Mouse (Mus musculus) kidney, embryonic 16.5 days (tissue): ENCODE results near the gene Lef1. TPM values are rescaled to one million over a fixed set of nuclear protein-coding genes. Genes with fewer than 3 reads are reported as not detected.
A peak's percentile ranks its signal among the peaks of the same experiment; 100 is the strongest.

ENCODE experiments used
- ATAC-seq: fragments of 200-750 bp; cut with Nextera tagmentation; 2 replicates; pipeline ENCODE4 v1.8.0; 2017; ENCODE audit warnings: moderate TSS enrichment; ENCODE audit not compliant: low FRiP score, low TSS enrichment
- H3K27ac ChIP-seq: fragments of 300-500 bp; sonication (generic); 2 replicates; pipeline ENCODE4 v1.5.1; 2014; ENCODE audit warnings: low read length
- H3K27me3 ChIP-seq: fragments of 300-500 bp; sonication (generic); 2 replicates; pipeline ENCODE4 v1.6.1; 2014; ENCODE audit warnings: low read length, control low read depth, mixed read lengths; ENCODE audit not compliant: insufficient read depth
- H3K36me3 ChIP-seq: fragments of 300-500 bp; sonication (generic); 2 replicates; pipeline ENCODE4 v1.6.1; 2014; ENCODE audit warnings: low read length, control low read depth, mixed read lengths; ENCODE audit not compliant: insufficient read depth
- H3K4me1 ChIP-seq: fragments of 300-500 bp; sonication (generic); 2 replicates; pipeline ENCODE4 v1.6.1; 2014; ENCODE audit warnings: low read length, control low read depth, mixed read lengths; ENCODE audit not compliant: insufficient read depth
- H3K4me2 ChIP-seq: fragments of 300-500 bp; sonication (generic); replicated peaks from 2 replicates; pipeline ENCODE4 v1.6.1; 2014; ENCODE audit warnings: low read depth, low read length
- H3K4me3 ChIP-seq: fragments of 300-500 bp; sonication (generic); 2 replicates; pipeline ENCODE4 v1.5.1; 2014; ENCODE audit warnings: mild to moderate bottlenecking, low read length
- H3K9ac ChIP-seq: fragments of 300-500 bp; sonication (generic); replicated peaks from 2 replicates; pipeline ENCODE4 v1.6.1; 2014; ENCODE audit warnings: low read length
- H3K9me3 ChIP-seq: fragments of 300-500 bp; sonication (generic); 2 replicates; pipeline ENCODE4 v1.6.1; 2016; ENCODE audit warnings: low read length, control low read depth
- WGBS: fragments of 180-500 bp; shearing (Covaris S2); extraction: QIAGEN DNeasy Blood & Tissue Kit; methylation state at CpG from one replicate; pipeline ENCODE4 v1.1.7; 2014; 5-methylcytosine and 5-hydroxymethylcytosine counted together
- polyA plus RNA-seq: library from polyadenylated mRNA; unstranded; fragments of >200 nt; fragmentation: Nextera tagmentation; extraction: Ambion mirVana; gene quantifications from 2 replicates; pipeline ENCODE4 v1.2.1, GENCODE M21; 2015

The Lef1 gene
- polyA plus RNA-seq, 1 experiment from 2014 or later, result 20.0 TPM

- no peaks in the 10 kb centered on the region for H3K9me3 ChIP-seq
- peaks cover 2% of the 10 kb centered on the region; the same call in 1 of the 2 replicates for H3K27me3 ChIP-seq
- no peak overlapping the region for H3K27ac ChIP-seq
- H3K4me2 ChIP-seq, result no peak overlapping the region
- no peak for ATAC-seq
- H3K4me1 ChIP-seq, result peaks cover 9% of the 10 kb centered on the region; the same call in 1 of the 2 replicates
- H3K4me3 ChIP-seq, result no peak overlapping the region
- H3K36me3 ChIP-seq, result no peaks in the 10 kb centered on the region
- WGBS, result 72% methylated on average over 6 of the region's 6 CpGs
- H3K9ac ChIP-seq, result no peak overlapping the region
Observed at GRCm38 (mm10) chr3:131083722-131084121, 26.5 kb upstream of the Lef1 start.

DNA sequence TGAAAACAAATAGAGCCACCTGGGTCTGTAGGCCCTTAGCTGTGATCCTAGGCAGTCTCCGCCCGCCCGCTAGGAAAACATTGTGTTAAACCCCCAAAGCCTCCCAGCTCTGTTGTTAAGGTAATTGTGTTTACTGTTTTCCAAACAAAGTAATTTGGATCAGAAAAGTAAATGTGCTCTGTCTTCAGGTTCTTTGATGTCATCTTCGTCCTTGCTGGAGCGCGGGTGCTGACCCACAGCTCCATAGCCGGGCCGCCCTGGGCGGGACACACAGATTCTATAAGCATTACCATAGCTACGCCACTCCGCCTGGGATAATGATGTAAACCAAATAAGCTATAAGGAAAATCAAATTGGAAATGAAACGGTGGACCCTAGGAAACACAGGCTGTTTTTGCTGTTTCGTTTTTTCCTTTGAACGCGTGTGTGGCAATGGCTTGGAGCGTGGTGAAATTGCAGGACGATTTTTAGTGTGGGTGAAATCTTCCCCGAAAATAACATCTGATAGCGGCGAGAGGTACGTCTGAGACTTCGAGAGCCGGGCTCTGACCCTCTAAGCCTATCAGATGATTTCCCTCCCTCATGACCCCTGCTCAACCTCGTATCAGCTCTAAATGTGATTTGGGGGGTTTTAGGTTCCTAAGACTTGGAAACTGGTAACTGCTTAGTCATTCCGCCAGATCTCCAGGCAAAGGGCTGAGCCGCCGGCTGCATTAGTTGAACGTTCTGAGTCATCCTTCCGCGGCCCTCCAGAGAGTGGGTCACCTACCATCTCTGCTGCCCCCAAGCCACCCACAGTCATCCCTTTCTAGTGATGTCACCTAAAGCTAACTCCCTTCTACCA lies 25.3 kb upstream of the Lef1 start:
- ATAC-seq, result no peak
- H3K27ac ChIP-seq, result no peak overlapping the region
- peak overlapping the region; percentile 56 for H3K4me2 ChIP-seq
- H3K9ac ChIP-seq, result peak overlapping the region; percentile 7; the same call in 1 of the 2 replicates
- WGBS, result 8% methylated on average over 30 of the region's 30 CpGs
- peak overlapping the region; percentile 36 for H3K4me3 ChIP-seq
- H3K9me3 ChIP-seq, result no peaks in the 10 kb centered on the region
- H3K27me3 ChIP-seq, result peaks cover 2% of the 10 kb centered on the region; the same call in 1 of the 2 replicates
- H3K4me1 ChIP-seq, result peaks cover 9% of the 10 kb centered on the region; the same call in 1 of the 2 replicates
- no peaks in the 10 kb centered on the region for H3K36me3 ChIP-seq

GRCm38 (mm10) chr3:131085978-131086377 lies 24.3 kb upstream of the Lef1 start:
- ATAC-seq, result no peak
- WGBS, result 56% methylated on average over 9 of the region's 9 CpGs
- no peaks in the 10 kb centered on the region for H3K9me3 ChIP-seq
- no peaks in the 10 kb centered on the region for H3K36me3 ChIP-seq
- no peak overlapping the region for H3K4me2 ChIP-seq
- no peak overlapping the region for H3K4me3 ChIP-seq
- no peak overlapping the region for H3K9ac ChIP-seq
- H3K27me3 ChIP-seq, result peaks cover 2% of the 10 kb centered on the region; the same call in 1 of the 2 replicates
- H3K27ac ChIP-seq, result no peak overlapping the region
- peaks cover 9% of the 10 kb centered on the region; the same call in 1 of the 2 replicates for H3K4me1 ChIP-seq

GRCm38 (mm10) chr3:131089721-131090120 lies 20.6 kb upstream of the Lef1 start:
- H3K4me1 ChIP-seq, result peaks cover 7% of the 10 kb centered on the region; the same call in 1 of the 2 replicates
- no peak overlapping the region for H3K4me3 ChIP-seq
- ATAC-seq, result no peak
- WGBS, result 51% methylated on average over 3 of the region's 3 CpGs
- H3K9ac ChIP-seq, result no peak overlapping the region
- H3K9me3 ChIP-seq, result no peaks in the 10 kb centered on the region
- H3K4me2 ChIP-seq, result no peak overlapping the region
- no peaks in the 10 kb centered on the region for H3K36me3 ChIP-seq
- H3K27me3 ChIP-seq, result no peaks in the 10 kb centered on the region
- H3K27ac ChIP-seq, result no peak overlapping the region

DNA sequence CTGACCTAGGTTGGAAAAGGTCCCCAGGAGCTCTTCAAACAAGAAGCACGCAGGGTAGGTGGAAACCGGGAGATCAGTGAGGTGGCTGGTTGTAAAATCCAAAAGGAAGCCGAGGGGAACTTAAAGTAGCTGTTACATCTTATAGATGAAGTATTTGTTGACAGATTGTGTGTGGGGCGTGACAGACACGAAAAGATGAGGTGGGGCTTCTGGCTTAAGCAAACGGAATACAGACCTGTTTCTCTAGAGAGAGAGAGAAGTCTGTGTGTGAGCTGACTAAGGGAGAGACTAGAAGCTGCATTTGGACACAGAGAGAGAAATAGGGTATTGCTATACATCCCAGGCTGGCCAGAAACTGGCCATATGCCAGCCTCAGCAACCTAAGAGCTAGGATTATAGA lies 18.2 kb upstream of the Lef1 start:
- H3K4me2 ChIP-seq, result no peak overlapping the region
- no peaks in the 10 kb centered on the region for H3K36me3 ChIP-seq
- H3K4me1 ChIP-seq, result no peaks in the 10 kb centered on the region
- no peak overlapping the region for H3K4me3 ChIP-seq
- ATAC-seq, result no peak
- 34% methylated on average over 6 of the region's 6 CpGs for WGBS
- H3K9ac ChIP-seq, result no peak overlapping the region
- H3K27me3 ChIP-seq, result no peaks in the 10 kb centered on the region
- H3K9me3 ChIP-seq, result no peaks in the 10 kb centered on the region
- H3K27ac ChIP-seq, result no peak overlapping the region

DNA sequence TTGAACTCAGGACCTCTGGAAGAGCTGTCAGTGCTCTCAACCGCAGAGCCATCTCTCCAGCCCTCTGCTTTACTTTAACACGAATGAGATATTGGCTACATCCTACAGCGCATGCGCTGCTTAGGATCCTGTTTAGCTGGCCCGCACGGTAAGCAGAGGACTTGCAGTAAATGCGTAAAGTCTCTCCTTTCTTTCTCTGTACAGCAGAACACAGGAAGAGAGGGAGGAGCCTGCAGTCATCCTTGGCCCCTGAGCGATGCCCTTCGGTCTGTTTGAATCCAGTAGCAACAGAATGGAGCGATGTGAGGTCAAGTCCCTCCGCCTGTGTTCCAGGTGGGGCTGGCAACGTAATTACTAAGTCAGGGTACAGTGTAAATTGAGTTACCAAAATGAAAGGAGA lies 16.5 kb upstream of the Lef1 start:
- Histone ChIP-seq H3K9ac (no peak overlapping the region), H3K27me3 (no peaks in the 10 kb centered on the region), H3K9me3 (no peaks in the 10 kb centered on the region), H3K27ac (no peak overlapping the region), H3K4me3 (no peak overlapping the region), H3K4me1 (no peaks in the 10 kb centered on the region), H3K36me3 (no peaks in the 10 kb centered on the region), H3K4me2 (no peak overlapping the region)
- WGBS, result 53% methylated on average over 12 of the region's 12 CpGs
- ATAC-seq, result 0 out of 2 replicates have a peak, but pooled peaks have one; percentile 31

GRCm38 (mm10) chr3:131096105-131096504 lies 14.2 kb upstream of the Lef1 start:
- no peaks in the 10 kb centered on the region for H3K27me3 ChIP-seq
- no peaks in the 10 kb centered on the region for H3K36me3 ChIP-seq
- 61% methylated on average over 4 of the region's 4 CpGs for whole genome bisulfite sequencing
- no peak overlapping the region for H3K27ac ChIP-seq
- no peaks in the 10 kb centered on the region for H3K9me3 ChIP-seq
- H3K4me1 ChIP-seq, result no peaks in the 10 kb centered on the region
- no peak for ATAC-seq
- no peak overlapping the region for H3K4me3 ChIP-seq
- H3K9ac ChIP-seq, result no peak overlapping the region
- no peak overlapping the region for H3K4me2 ChIP-seq

DNA sequence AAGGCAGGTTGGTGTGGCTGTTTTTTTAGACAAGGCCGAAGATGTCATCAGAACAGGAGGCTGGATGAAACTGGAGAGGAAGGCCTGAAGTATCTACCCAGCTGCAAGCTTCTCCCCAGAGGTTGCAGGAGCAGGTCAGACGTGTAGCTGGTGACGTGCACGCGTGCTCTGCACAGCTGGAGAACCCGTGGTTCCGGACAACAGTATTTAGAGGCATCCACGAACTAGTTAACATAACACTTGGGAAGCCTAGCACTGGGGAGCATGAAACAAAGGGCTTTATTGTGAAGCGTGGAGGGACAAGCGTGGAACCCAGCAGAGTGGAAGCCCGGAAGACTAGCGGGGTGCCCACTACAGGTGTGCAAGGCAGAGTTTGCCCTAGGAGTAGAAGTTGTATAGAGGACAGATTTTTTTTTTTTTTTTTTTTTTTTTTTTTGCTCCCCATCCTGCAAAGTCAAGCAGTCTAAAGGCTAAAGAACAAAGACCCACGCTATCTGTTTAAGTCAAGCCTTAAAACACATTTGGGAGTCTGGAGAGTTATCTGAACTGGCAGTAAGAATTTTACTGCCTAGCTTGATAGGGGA lies 8.0 kb upstream of the Lef1 start:
- Histone ChIP-seq H3K9ac (no peak overlapping the region), H3K4me3 (no peak overlapping the region), H3K27me3 (peaks cover 35% of the 10 kb centered on the region), H3K4me2 (no peak overlapping the region), H3K27ac (no peak overlapping the region), H3K9me3 (no peaks in the 10 kb centered on the region), H3K36me3 (no peaks in the 10 kb centered on the region), H3K4me1 (peaks cover 21% of the 10 kb centered on the region)
- WGBS, result 25% methylated on average over 13 of the region's 13 CpGs
- ATAC-seq, result no peak

DNA sequence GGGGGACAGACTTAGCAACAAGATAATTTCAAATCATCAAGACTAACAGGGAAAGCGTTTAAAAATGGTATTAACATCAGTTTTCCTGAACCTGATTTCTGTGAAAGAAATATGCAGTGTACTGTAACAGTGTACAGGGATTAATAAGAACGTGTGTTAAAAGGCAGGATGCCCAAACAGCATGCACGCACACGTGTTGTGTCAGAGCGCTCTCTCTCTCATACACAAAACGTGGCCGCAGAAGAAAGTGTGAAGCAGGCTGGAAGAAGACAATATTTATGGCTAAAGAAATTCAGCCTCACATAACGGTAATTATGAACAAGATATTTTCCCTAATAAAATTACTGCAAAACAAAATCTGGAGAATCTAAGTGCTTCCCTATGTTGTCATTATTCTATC lies 4.9 kb upstream of the Lef1 start:
- Histone ChIP-seq H3K27ac (no peak overlapping the region), H3K4me2 (peak overlapping the region; percentile 79), H3K27me3 (peaks cover 59% of the 10 kb centered on the region), H3K4me3 (peak overlapping the region; percentile 49), H3K4me1 (peaks cover 33% of the 10 kb centered on the region), H3K9ac (no peak overlapping the region), H3K9me3 (no peaks in the 10 kb centered on the region), H3K36me3 (no peaks in the 10 kb centered on the region)
- ATAC-seq, result no peak
- WGBS, result 50% methylated on average over 8 of the region's 8 CpGs

DNA sequence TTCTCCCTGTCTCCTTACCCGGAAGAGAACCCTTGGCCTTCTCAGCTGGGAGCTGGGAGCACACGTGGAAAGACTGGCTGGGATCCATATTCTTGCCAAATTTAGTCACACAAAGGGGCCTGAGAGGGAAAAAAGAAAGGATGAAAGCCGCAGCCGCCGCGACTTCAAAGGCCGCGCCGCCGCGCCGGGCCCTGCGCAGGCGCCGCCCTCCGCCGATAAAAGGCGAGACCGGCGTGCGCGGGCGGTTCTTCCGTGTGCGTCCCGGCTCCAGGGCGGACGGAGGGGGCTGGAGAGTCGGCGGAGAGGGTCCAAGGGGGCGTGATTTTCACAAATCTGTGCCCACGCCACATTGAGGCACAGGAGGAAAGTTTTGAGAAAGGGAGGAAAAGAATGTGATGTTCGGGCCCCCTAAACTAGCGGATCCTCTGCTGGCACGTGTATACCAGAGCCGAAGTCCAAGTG lies 4.3 kb upstream of the Lef1 start:
- peak; percentile 40 for ATAC-seq
- Histone ChIP-seq H3K27ac (no peak overlapping the region), H3K4me1 (peaks cover 34% of the 10 kb centered on the region), H3K36me3 (no peaks in the 10 kb centered on the region), H3K4me3 (peak overlapping the region; percentile 49), H3K9ac (peak overlapping the region; percentile 42; the same call in 1 of the 2 replicates), H3K4me2 (peak overlapping the region; percentile 79), H3K27me3 (peaks cover 59% of the 10 kb centered on the region), H3K9me3 (no peaks in the 10 kb centered on the region)
- WGBS, result under 1% methylated on average over 36 of the region's 36 CpGs
